Mouse (Mus musculus): ENCODE results near the gene Ryr2. TPM values are rescaled to one million over a fixed set of nuclear protein-coding genes. Genes with fewer than 3 reads are reported as not detected.

Gene Ryr2
- 1.0 TPM for polyA plus RNA-seq (2017; shearing (Covaris generic))

DNA sequence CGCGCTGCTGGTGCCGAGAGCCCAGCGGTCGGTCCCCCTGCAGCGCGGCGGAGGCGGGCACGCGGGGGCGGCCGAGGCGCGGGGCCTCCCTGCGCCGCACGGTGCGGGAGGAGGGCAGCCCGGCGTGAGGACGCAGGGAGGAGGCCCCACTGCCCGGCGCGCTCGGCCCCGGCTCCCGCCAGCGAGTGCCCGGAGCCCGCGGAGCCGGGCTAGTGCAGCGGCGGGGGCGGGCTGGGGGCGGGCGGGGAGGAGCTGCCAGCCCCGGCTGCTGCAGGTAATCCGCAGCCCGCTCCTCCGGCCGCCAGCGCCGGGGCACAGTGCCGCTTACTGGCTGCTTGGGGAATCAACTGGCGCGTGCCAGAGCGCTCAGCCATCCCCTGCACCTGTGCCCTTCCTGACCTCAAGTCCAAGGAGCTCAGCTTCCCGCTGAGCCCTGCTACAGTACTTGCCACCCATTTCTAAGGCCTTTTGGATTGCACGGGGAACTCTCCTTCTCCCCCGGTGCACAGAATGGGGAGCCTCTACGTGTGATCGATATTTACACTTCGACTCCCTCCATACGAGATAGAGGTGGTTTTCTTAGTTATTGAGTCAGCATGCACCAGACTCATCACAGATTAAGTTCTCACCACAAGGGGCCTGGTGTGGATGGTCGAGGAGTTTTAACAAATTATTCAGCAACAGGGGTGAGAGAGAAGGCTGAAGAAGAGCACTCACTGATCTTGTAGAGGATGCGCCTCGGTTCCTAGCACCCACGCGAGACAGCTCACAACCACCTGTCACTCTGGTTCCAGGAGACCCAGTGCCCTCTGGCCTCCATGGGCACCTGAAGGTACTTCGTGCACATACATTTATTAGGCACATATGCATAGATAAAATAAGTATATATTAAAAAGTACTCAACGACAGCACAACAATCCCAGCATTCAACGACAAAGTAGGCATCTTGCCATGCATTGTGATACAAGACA, at the start of gene Ryr2:
Gene Ryr2 (minus strand): TSS at position 284 of the 971 bp plus-strand sequence.

Other genes with a start within 250 kb of the Ryr2 start
- gene Mtr, start 151.2 kb upstream of the Ryr2 start, polyA plus RNA-seq (2017; shearing (Covaris generic)): 38.9 TPM
- 10.5 TPM for gene Actn2, start 233.8 kb upstream of the Ryr2 start, polyA plus RNA-seq (2017; shearing (Covaris generic))